Mouse (Mus musculus): ENCODE data around the gene Dzip1.

The Dzip1 gene

GRCm38 (mm10) chr14:118922667-118923184, 2.5 kb downstream of the Dzip1 start:
- in situ Hi-C loops (cut with MboI; ENCODE audit: low sequenced_read_pairs): no loop called here

- in situ Hi-C loops (cut with MboI; ENCODE audit: low sequenced_read_pairs): no loop called here
Observed at GRCm38 (mm10) chr14:118922251-118922650, 3.0 kb downstream of the Dzip1 start.

GRCm38 (mm10) chr14:118920654-118921053, 4.6 kb downstream of the Dzip1 start:
- in situ Hi-C loops (cut with MboI; ENCODE audit: low sequenced_read_pairs): no loop called here

- in situ Hi-C loops (cut with MboI; ENCODE audit: low sequenced_read_pairs): no loop called here
Observed at GRCm38 (mm10) chr14:118919025-118919424, 6.2 kb downstream of the Dzip1 start.

- in situ Hi-C loops (cut with MboI; ENCODE audit: low sequenced_read_pairs): no loop called here
Observed at GRCm38 (mm10) chr14:118913651-118914050, 11.6 kb downstream of the Dzip1 start.

- in situ Hi-C loops (cut with MboI; ENCODE audit: low sequenced_read_pairs): no loop called here
Observed at GRCm38 (mm10) chr14:118911521-118911920, 13.7 kb downstream of the Dzip1 start.

GRCm38 (mm10) chr14:118910332-118911222, 14.7 kb downstream of the Dzip1 start:
- in situ Hi-C loops (cut with MboI; ENCODE audit: low sequenced_read_pairs): no loop called here

- in situ Hi-C loops (cut with MboI; ENCODE audit: low sequenced_read_pairs): no loop called here
Observed at GRCm38 (mm10) chr14:118909872-118910271, 15.4 kb downstream of the Dzip1 start.

GRCm38 (mm10) chr14:118907592-118907991, 17.7 kb downstream of the Dzip1 start:
- in situ Hi-C loops (cut with MboI; ENCODE audit: low sequenced_read_pairs): no loop called here

GRCm38 (mm10) chr14:118903867-118904562, 21.2 kb downstream of the Dzip1 start:
- in situ Hi-C loops (cut with MboI; ENCODE audit: low sequenced_read_pairs): no loop called here

- in situ Hi-C loops (cut with MboI; ENCODE audit: low sequenced_read_pairs): no loop called here
Observed at GRCm38 (mm10) chr14:118903397-118903796, 21.9 kb downstream of the Dzip1 start.

GRCm38 (mm10) chr14:118900911-118901310, 24.3 kb downstream of the Dzip1 start:
- in situ Hi-C loops (cut with MboI; ENCODE audit: low sequenced_read_pairs): no loop called here

GRCm38 (mm10) chr14:118899940-118900339, 25.3 kb downstream of the Dzip1 start:
- in situ Hi-C loops (cut with MboI; ENCODE audit: low sequenced_read_pairs): no loop called here

- in situ Hi-C loops (cut with MboI; ENCODE audit: low sequenced_read_pairs): no loop called here
Observed at GRCm38 (mm10) chr14:118895655-118896054, 29.6 kb downstream of the Dzip1 start.

GRCm38 (mm10) chr14:118895228-118895627, 30.0 kb downstream of the Dzip1 start:
- in situ Hi-C loops (cut with MboI; ENCODE audit: low sequenced_read_pairs): no loop called here

GRCm38 (mm10) chr14:118890101-118890500, 35.2 kb downstream of the Dzip1 start:
- in situ Hi-C loops (cut with MboI; ENCODE audit: low sequenced_read_pairs): no loop called here

GRCm38 (mm10) chr14:118884250-118884556, 41.1 kb downstream of the Dzip1 start:
- in situ Hi-C loops (cut with MboI; ENCODE audit: low sequenced_read_pairs): no loop called here

- in situ Hi-C loops (cut with MboI; ENCODE audit: low sequenced_read_pairs): no loop called here
Observed at GRCm38 (mm10) chr14:118883344-118884249, 41.7 kb downstream of the Dzip1 start.

- in situ Hi-C loops (cut with MboI; ENCODE audit: low sequenced_read_pairs): no loop called here
Observed at GRCm38 (mm10) chr14:118880696-118881095, 44.6 kb downstream of the Dzip1 start.

GRCm38 (mm10) chr14:118878346-118878910, 46.8 kb downstream of the Dzip1 start:
- in situ Hi-C loops (cut with MboI; ENCODE audit: low sequenced_read_pairs): no loop called here

Measured in CH12F3 (cell line).